Mouse (Mus musculus) gonadal fat pad, adult 2 months (tissue): ENCODE measurements at regions not wholly inside any gene's neighbourhood (a gene's known extent, or its start where the extent isn't known, plus 50 kb on each side); places are given as distances from the start of the nearest gene placed in this dataset.

Experiments
- DNase-seq: peaks from one replicate; pipeline ENCODE4 v3.0.0-alpha.2; 2012; ENCODE audit warnings: low read depth

DNA sequence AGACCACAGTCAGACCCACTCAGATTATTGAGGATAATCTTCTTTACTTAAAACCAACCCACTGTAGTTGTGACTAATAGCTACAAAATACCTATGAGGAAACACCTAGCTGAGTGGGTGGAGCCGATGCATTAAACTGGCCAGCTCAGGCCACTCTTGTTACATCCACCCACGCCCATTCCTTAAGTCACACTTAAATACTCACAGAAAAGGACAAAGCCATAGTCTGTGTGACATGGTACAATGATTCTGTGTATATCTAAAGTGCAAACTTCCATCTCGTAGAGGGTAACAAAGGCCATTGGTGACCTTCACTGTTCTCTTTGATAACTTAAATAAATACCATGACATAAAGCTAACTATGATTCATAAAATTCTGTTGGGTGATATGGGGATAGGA is 103.7 kb upstream of the Arhgap5 start:
- no peak for DNase-seq

DNA sequence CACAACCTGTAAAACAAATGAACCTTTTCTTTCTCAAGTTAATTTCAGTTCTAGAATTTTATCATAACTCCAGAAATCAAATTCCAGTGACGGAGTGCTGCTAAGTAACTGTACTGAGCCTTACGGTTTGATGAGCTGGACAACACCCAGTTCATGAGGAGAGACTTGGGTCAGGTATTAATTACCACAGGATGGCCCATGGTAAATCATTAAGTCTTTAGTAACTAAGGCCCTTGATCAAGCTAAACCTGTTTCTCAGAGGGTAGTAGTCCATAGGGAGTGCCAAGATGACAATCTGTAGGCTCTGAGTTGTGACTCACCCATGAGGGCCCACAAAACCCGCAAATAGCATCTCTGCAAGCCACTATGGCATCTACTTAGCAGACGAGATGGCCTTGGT is 101.1 kb upstream of the Arhgap5 start:
- DNase-seq, result no peak

DNA sequence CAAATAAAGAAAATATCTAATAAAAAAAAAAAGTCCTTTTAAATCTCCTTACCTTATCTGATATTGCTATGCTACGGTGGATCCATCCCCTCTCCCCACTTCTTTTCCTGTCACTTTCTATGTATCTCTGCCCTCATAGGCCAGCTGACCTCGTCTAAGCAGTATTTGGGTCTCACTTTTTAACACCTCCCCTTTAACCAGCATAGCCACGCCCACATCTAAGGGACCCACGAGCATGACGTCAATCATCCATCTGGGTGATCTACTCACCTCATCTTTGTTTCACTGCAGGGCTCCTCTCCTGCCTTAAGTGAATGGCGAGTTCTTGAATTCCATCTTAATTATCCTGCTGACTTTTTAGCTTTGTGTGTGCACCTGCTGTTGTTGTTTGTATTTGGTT is 97.4 kb upstream of the Arhgap5 start:
- DNase-seq, result no peak

DNA sequence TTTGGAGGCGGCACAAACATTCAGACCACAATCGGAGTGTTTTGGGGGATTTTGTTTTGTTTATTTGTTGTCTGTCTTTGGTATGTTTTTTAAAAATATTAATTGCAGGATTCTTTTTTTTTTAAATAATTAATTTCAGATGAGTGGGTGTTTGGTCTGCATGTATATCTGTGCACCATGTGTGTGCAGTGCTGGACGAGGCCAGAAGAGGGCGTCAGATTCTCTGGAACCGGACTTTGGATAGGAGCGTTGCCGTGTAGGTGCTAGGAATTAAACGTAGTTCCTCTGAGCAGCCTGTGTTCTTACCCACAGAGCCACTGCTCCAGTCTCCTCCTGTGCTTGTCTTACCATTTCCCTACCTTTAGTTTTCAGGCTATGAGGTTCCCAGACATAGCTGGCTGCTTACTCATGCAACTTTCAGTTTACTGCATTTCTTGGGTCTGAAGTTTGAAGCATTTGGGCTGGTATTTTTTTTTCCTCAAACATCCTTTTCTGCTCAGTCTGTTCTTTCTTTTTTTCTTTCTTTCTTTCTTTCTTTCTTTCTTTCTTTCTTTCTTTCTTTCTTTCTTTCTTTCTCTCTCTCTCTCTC is 95.4 kb upstream of the Arhgap5 start:
- no peak for DNase-seq

- DNase-seq, result no peak
Observed at GRCm38 (mm10) chr12:52409221-52409620, 94.6 kb upstream of the Arhgap5 start.

DNA sequence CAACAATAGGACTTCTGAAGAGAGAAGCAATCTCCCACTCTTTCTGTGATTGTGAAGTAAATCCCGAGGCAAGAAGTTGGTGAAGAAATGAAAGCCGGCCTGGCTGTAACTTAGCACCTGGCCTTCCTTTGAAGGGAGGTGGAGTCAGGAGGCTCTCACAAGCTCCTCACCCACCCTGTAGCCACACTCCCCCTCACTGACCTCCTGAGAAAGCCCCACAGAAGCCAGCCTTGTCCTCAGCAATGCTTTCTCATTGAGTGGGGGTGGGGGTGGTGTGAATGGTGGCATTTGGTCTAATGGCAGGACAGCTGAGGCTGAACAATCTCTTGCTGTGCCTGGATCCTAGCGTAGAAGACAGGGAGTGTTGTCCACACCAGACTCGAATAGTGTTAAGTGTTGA is 91.6 kb upstream of the Arhgap5 start:
- DNase-seq, result no peak

DNA sequence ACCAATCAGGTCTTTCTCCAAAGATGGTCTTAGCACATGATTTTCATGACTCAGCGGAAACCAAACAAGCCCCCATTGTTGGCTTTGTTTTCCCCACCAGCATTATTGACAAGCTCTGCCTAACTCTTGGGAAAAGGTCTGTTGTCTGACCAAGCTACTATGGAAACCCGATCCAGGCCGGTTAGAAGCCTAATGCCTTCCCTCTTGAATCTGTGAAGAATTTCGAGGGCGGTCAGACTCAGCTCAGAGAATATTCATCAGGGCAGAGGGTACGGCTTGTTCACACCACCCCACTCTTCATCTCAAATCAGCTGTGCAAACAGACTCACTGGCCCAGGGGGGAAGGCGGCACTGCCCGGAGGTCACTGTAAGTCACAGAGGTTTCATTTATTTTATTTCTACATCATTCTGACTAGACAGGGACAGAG is 90.7 kb upstream of the Arhgap5 start:
- DNase-seq, result no peak

DNA sequence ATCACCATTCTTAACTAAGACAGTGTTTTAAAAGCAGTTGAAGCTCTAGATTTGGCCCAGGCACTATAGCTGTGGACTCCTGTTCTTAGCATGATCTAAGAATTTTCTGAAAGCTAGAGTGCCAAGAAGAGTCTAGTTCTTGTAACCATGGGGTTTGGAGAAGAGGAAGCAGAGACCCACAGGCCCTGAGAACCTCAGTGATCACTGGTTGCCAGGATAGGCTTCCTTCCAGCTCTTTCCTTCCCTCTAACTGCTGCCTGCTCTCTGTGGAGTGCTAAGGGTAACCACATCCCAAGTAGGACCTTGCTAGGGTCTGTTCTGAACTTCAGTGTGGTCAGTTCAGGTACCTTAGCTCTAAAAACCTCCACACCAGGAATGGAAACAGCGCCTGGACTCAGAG is 81.0 kb upstream of the Arhgap5 start:
- no peak for DNase-seq

DNA sequence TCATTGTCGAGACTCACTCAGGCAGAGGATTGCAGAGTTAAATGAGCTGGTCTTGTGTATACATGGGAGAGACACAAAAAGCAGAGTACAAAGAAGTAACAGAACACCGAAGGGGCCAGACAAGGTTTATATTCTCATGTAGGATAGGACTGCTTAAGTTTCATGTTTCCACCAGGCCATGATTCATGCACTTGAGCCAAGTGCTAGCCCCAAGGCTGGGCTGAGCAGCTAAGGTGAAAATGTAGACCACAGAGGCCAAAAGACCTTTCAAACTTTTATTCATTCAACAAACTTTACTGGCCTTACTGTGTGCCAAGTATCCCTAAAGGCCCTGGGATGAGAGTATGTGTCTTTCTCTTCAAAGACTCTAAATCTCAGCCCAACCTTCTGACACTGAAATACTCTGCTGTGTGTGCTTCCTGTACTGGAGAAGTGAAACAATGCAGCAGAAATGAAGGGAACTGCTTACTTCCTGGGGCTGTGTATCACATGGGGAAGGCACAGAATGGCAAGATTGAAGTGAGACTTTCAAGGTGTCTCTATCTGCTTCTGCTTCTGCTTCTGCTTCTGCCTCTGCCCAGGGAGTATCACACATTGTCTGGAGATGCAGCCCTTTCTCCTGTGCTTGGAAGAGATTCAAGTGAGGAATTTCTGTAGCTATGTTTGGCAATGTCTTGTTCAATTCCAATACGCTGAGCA is 79.3 kb upstream of the Arhgap5 start:
- no peak for DNase-seq

DNA sequence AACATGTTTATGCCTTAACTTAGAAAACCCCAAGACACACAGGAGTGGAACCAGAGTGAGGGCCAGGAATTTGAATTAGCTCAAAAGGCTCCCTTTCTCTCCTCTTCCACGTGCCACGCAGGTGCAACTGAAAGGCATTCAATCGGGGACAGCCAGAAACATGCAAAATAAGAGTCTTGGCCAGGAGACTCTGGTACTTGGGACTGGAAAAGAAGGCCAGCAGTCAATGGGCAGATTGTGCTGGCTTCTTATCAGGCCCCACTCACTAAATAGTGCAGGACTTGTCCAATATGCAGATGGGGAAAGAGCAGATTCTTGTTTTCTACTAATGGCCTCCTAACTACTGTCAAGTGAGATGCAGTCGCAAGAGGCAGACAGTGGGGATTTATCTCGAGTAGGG is 73.8 kb upstream of the Arhgap5 start:
- no peak for DNase-seq

DNA sequence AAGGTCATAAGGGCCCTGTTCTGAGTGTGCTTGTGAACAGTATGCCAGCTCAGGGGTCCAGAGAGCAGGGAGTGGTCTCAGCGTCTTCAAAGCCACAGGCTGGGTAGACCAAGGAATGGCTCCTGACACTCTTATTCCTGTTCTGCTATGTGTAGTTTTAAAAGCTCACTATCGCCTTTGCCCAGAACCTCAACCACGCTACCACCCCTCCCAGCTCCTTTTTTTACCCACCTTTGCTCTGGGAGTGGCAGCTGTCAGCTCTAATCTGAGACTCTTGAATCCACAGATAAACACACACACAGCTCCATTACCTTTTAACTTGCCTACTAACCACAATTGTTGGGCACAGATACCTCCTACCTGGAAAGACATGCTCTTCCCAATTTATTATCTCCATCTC is 71.8 kb upstream of the Arhgap5 start:
- no peak for DNase-seq

- DNase-seq, result peak; percentile 44
Observed at GRCm38 (mm10) chr12:52434021-52434420, 69.8 kb upstream of the Arhgap5 start.

DNA sequence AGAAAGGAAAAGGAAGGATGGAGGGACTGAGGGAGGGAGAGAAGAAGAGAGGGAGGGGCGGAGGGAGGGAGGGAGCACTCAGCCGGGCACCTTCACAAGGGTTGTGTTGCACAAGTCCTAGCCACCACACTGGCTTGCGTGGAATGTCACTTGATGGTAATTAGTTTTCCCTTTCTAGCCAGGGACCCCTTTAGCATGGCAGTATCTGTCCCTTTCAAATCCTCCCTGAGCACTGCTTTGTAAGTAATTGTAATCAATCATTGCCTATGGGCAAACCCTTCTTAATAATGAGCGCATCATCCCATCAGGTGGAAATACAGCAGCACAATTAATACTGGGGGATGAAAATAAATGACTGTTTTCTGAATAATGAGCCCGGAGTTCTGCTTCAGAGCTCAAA is 68.5 kb upstream of the Arhgap5 start:
- no peak for DNase-seq

GRCm38 (mm10) chr12:52435795-52436211 is 68.0 kb upstream of the Arhgap5 start:
- DNase-seq, result no peak

GRCm38 (mm10) chr12:52436941-52437340 is 66.8 kb upstream of the Arhgap5 start:
- no peak for DNase-seq

DNA sequence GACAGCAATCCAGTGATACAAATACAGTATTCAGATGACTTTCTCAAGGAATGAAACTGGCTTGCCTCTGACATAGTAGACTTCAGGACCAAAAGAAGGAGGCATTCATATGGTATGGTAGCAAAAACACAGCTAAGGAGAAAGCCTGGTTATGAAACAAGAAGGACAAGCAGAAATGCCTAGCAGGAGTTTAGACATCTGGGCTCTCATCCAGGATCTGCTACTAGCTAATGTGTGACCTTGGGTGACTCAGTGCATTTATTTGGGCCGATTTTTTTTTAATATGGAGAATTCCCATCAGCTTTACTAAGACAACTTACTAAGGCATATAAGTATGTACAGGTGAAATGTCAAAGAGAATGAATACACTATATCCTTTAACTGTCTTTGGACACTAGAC is 64.5 kb upstream of the Arhgap5 start:
- DNase-seq, result no peak

GRCm38 (mm10) chr12:52440868-52441365 is 62.9 kb upstream of the Arhgap5 start:
- DNase-seq, result no peak

DNA sequence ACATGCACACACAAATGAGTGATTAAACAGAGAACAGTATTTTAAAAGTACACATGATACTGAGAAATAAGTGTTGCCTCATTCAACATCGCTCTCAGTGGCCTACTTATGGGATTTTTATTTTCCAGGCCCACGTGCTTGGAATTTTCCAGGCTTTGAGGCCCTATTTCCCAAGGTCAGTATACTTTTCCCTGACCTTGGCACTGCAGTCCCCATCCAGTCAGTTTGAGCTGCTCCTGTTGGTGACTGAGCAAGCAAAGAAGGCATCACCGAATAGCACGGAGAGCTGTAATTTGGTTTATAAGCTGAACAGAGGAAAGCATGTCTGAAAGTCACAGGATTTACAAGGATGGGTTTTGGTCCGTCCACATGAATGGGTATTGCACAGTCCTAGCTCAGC is 61.4 kb upstream of the Arhgap5 start:
- no peak for DNase-seq

DNA sequence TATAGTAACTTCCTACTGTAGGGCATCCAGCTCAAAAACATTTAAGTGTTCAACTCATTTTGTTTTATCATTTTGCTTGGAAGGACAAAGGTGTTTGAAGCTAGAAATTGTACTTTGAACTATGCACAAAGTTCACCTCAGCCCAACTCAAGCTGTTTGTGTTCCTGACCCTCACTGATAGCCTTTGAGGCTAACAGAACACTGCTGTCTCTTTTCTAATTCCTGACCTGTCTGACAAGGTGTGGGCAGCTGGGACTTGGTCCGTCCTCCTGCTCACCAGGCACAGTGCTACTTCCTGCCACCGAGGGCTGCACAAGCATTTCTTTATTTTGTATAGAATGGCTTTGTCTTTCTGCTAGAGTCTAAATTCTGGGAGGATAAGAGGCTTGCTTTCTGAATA is 58.0 kb upstream of the Arhgap5 start:
- DNase-seq, result no peak

DNA sequence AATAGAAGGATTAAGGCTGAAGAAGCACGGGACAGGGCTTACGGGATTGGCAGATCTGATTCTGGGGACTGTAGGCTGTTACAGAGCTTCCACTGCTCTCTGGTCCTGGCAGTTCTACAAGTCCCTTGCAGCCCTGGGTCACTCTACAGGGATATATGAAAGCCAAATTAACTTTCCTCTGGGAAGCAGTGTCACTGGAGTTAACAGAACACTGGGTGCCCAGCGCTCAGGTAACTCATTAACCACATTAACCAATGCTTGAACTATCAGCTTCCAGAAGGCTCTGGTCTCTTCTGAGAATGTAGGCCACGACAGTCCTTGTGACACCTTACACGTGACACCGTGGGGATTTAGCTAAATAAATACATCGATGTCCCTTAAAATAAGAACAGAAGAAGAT is 57.3 kb upstream of the Arhgap5 start:
- no peak for DNase-seq

- no peak for DNase-seq
Observed at GRCm38 (mm10) chr12:52447482-52447881, 56.3 kb upstream of the Arhgap5 start.

- DNase-seq, result no peak
Observed at GRCm38 (mm10) chr12:52448218-52448617, 55.6 kb upstream of the Arhgap5 start.

- no peak for DNase-seq
Observed at GRCm38 (mm10) chr12:52453890-52454289, 49.9 kb upstream of the Arhgap5 start.
